Mouse (Mus musculus): ENCODE data around the gene Lhfpl2.

DNA sequence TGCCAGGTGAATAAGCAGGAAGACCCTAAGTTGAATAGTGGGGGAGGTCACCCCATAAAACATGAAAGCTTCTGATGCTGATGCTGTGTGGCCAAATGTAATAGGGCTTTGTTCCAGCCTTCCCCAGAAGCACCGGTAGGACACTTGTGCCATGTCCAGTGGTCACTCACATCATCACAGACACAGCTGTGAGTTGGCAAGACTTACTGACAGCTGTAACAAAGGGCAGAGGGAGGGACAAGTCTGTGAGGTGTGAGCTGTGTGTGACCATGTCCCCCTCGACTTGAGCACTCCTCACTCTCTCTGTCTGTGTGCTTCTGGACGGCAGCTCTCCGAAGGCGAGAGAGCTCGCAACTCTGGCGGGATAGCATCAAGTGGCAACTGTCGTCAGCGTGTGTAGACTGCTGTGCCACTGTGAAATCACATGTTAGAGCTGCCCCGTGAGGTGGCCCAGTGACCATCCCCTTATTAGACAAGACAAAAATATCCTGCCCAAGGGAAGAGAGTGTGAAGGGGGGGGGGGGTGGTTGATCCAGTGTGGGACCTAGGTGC, 43.5 kb downstream of the Lhfpl2 start:
- TF ChIP-seq POLR2A (IDR thresholded peaks at IDR 0.05; ENCODE audit: borderline replicate concordance, control insufficient read depth, low read depth, low read length) (no peak), CTCF (IDR thresholded peaks at IDR 0.05; ENCODE audit: control insufficient read depth, insufficient read depth, low read length) (no peak)
